Mouse (Mus musculus) kidney, adult 2 months (tissue): ENCODE data around the gene Zfp148.

Source experiments
- CTCF ChIP-seq: fragments of 200-500 bp; conservative IDR thresholded peaks from 2 replicates; pipeline ENCODE4 v1.5.1; 2011; ENCODE audit warnings: low read depth, mild to moderate bottlenecking, control low read depth, low read length, moderate library complexity, mixed read lengths; ENCODE audit not compliant: insufficient read depth, insufficient read length
- POLR2A ChIP-seq: fragments of 200-500 bp; IDR thresholded peaks from one replicate; pipeline ENCODE4 v1.6.1; 2011; ENCODE audit warnings: low read depth, low read length, control low read depth

DNA sequence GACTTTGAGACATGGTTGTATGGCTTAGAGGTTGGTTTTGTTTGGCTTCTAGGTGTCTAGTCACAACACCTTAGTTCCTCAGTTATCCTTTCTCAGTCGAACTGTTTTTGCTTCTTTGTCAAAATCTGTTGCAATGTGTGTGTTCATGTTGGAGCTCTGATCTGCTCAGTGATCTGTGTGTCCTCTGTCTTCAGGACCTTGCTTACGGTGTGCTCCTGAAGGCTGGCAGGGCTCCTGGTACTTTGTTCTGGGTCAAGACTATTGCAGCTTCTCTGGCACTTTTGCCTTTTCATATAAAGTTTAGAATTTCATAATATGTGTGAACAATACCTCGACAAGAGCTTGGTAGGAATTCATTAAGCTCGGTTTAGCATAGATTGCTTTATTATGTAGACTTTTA is 24.9 kb downstream of the Zfp148 start:
- TF ChIP-seq CTCF: no peak
- TF ChIP-seq POLR2A: no peak
